Mouse (Mus musculus): ENCODE results near the gene Olfr1264.

Olfr1264 gene

DNA sequence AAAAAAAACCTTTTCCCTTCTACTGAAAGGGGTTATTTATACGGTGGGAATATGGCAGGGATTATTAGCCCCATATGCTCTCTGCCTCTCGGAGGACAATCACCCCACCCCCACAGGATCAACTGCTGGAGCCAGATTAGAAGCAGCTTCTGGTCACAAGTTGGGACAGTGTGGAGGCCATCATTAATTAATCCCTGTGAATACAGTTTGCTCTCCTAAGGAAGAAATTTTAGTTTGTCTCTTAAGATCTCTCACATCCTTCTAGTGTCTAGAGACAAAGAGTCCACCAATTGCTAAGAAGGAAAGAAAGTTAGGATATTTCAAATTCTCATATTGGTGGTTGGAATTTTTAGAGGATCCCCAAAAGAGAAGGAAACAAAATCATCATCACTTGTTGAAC is at the start of gene Olfr1264:
TSS of gene Olfr1264 (minus strand) at position 101 of the 400 bp plus-strand sequence.
- DNase-seq = no peak

DNA sequence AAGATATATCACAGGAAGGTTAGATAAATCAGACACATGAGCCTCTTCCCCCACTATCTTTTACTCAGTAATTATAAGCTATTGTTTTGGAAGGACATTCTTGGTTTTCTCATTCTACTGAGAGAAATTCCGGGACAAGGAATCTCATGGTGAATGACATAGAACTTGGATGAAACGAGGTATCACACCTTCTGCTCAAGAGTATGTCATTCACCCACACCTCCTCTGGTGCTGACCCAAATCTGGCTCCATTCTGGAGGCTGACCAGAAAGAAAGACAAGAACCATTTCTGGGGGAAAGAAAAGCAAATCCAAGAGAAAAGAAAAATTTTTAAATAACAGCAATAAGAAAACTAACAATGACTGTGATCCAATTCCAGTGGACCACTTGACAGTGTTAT is 44.7 kb upstream of the Olfr1264 start:
- no peak for DNase-seq

DNA sequence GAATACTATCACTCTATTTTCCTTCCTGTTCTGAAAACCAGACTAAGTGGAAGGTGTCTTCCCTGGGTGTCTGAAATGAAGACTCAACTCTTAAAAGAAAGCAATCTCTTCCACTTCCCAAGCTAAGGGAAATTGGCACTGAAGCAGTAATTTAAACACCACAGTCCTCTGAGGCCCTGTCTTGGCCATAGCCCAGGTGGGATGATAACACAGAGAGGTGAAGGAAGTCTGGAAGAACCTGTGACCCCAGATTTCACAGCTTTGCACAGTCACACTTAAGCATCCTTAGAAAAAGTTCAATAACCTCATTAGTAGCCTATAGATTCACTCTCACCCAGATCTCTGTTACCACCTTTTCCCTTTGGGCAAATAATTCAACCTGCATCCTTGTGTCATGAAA is 38.1 kb upstream of the Olfr1264 start, which contains the start of gene Olfr140:
TSS of gene Olfr140 (minus strand) at position 101 of the 400 bp plus-strand sequence.
- no peak for DNase-seq

DNA sequence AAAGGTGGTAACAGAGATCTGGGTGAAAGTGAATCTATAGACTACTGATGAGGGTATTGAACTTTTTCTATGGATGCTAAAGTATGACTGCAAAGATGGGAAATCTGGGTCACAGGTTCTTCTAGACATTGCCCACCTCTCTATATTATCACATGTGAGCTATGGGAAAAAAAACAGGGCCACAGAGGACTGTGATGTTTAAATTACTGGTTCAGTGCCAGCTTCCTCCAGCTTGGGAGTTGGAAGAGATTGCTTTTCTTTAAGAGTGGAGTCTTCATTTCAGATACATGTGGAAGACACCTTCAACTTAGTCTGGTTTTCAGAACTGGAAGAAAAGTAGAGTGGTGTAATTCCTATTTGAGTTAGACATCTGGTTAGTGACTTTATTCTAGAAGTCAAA is 9.7 kb upstream of the Olfr1264 start, which contains the start of gene Olfr1265:
TSS of gene Olfr1265 (plus strand) at position 301 of the 400 bp plus-strand sequence.
- DNase-seq = no peak

DNA sequence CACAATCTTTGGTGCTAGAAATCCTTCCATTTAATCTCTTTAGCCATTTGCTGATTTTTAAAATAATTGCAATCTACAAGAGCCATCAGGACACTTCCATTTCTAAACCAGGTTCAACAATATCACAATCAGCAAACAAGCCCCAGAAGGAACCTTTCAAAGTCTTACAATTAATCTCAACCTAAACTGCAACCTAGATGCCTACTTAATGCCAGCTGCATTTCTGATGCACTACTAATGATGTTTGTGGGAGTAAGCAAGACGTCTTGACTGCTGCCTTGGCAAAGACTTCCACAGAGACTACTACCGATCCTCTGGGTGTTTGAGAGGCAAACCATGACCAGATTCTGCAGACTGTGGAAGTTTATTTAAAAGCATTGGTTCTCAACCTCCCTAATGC is 13.5 kb downstream of the Olfr1264 start, which contains the start of gene Olfr1263:
TSS of gene Olfr1263 (plus strand) at position 301 of the 400 bp plus-strand sequence.
- no peak for DNase-seq

DNA sequence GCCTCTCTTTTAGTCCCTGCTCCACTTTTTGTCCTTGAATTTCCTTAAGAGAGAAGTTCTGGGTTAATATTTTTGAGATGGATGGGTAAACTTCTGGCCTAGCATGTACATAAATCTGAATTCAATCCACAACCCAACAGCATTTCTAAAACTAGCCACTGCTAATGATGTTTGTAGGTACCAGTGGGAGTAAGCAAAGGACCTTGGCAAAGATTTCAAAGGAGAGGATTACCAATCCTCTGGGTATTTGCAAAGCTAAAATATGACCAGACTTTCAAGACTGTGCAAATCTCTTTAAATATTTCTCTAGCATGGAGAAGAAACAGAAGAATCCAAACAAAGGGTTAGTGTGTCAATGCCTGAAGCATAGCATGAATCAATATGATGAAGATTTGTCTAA is 25.5 kb downstream of the Olfr1264 start, which contains the start of gene Olfr1262:
TSS of gene Olfr1262 (plus strand) at position 301 of the 400 bp plus-strand sequence.
- DNase-seq = no peak

DNA sequence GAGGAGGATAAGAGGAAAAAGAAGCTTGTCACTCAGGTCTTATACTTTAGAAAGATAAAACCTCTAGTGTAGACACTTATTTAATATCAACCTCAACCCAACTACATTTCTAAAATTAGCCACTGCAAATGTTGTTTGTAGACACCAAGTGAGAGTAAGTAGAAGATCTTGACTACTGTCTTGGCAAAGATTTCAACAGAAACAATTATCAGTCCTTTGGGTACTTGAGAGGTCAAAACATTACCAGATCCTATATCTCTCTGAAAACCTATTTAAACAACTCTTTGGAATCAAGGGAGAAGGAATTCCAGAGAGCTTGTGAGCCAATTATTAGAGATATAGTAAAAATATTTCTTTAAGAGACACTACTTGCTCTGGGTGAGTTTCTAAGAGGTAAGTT is 34.5 kb downstream of the Olfr1264 start, which contains the start of gene Olfr1261:
TSS of gene Olfr1261 (plus strand) at position 301 of the 400 bp plus-strand sequence.
- no peak for DNase-seq

DNA sequence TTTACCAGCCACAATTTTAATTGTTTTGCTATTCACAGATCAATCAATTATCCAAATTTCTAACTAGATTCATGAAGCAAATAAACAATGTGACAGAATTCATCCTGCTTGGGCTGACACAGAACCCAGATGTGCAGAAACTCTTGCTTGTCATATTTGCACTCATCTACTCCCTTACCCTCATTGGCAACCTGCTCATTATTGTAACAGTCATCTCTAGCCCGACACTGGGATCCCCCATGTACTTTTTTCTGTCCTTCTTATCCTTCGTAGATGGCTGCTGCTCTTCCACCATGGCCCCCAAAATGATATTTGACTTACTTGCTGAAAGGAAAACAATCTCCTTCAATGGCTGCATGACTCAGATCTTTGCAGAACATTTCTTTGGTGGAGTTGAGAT is 47.7 kb downstream of the Olfr1264 start:
- DNase-seq = no peak

DNA sequence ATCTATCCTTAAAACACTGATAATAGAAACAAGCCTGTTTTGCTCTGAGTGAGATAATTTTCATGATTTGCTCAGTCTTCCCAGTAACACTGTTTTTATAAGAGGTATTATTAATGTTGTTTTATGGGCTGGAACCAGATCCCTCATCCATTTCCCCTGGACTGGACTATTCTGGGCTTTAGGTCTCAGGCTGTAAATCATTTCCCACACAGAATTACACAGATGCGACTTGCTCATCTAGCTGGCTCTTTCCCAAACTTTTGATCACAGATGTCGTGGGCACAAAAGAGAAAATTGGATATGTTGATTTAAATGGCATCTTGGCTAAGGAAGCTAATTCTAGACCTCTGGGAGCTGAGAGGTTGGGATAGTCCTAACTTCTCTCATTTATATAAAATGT is 51.2 kb downstream of the Olfr1264 start, which contains the start of gene Olfr1260:
TSS of gene Olfr1260 (plus strand) at position 157 of the 400 bp plus-strand sequence.
- DNase-seq = no peak
